Mouse (Mus musculus): Measurements from ENCODE around the gene Itprid1. TPM values are rescaled to one million over a fixed set of nuclear protein-coding genes. Genes with fewer than 3 reads are reported as not detected.

Gene Itprid1
- polyA plus RNA-seq, 2 experiments = not detected

- H3K27ac ChIP-seq = no peak overlapping the region
- TF ChIP-seq CTCF (IDR thresholded peaks at IDR 0.05; ENCODE audit: low read depth) = no peak
- no peak for TF ChIP-seq EP300 (IDR thresholded peaks at IDR 0.05; ENCODE audit: low read depth)
- H3K9me3 ChIP-seq (ENCODE audit: control insufficient read depth, low read length) = no peaks in the 10 kb centered on the region
- WGBS (ENCODE audit: insufficient replicate concordance) = 40% methylated on average over 3 of the region's 3 CpGs
- no peak overlapping the region for H3K4me3 ChIP-seq (ENCODE audit: insufficient read depth in 1 of 2, low read depth in 2 of 2, low read length in 2 of 2)
- no peaks in the 10 kb centered on the region for H3K27me3 ChIP-seq (ENCODE audit: control insufficient read depth, insufficient read depth, low read length)
- H3K4me2 ChIP-seq (ENCODE audit: low read depth) = no peak overlapping the region
- no peak overlapping the region for H3K9ac ChIP-seq (replicated peaks)
- no peaks in the 10 kb centered on the region for H3K4me1 ChIP-seq (replicated peaks; ENCODE audit: control insufficient read depth in 2 of 2, insufficient read depth in 2 of 2, low read length in 1 of 2)
- no peak for ATAC-seq (ENCODE audit: insufficient read depth)
- no peaks in the 10 kb centered on the region for H3K36me3 ChIP-seq (replicated peaks; ENCODE audit: control insufficient read depth, insufficient read depth, low read depth)
- DNase-seq (ENCODE audit: low read depth in 3 of 3, low spot score in 3 of 3) = no peak
Observed at GRCm38 (mm10) chr6:55808692-55809091, 28.0 kb upstream of the Itprid1 start.

- no peaks in the 10 kb centered on the region for H3K4me1 ChIP-seq (replicated peaks; ENCODE audit: control insufficient read depth in 2 of 2, insufficient read depth in 2 of 2, low read length in 1 of 2)
- no peaks in the 10 kb centered on the region for H3K27me3 ChIP-seq (ENCODE audit: control insufficient read depth, insufficient read depth, low read length)
- 34% methylated on average over 8 of the region's 8 CpGs for WGBS (ENCODE audit: insufficient replicate concordance)
- H3K9me3 ChIP-seq (ENCODE audit: control insufficient read depth, low read length) = no peaks in the 10 kb centered on the region
- TF ChIP-seq EP300 (IDR thresholded peaks at IDR 0.05; ENCODE audit: low read depth) (no peak), CTCF (IDR thresholded peaks at IDR 0.05; ENCODE audit: low read depth) (no peak)
- ATAC-seq (ENCODE audit: insufficient read depth) = no peak
- no peak for DNase-seq (ENCODE audit: low read depth in 3 of 3, low spot score in 3 of 3)
- H3K4me2 ChIP-seq (ENCODE audit: low read depth) = no peak overlapping the region
- H3K9ac ChIP-seq (replicated peaks) = no peak overlapping the region
- no peak overlapping the region for H3K27ac ChIP-seq
- no peak overlapping the region for H3K4me3 ChIP-seq (ENCODE audit: insufficient read depth in 1 of 2, low read depth in 2 of 2, low read length in 2 of 2)
- H3K36me3 ChIP-seq (replicated peaks; ENCODE audit: control insufficient read depth, insufficient read depth, low read depth) = no peaks in the 10 kb centered on the region
Observed at GRCm38 (mm10) chr6:55811153-55811552, 25.5 kb upstream of the Itprid1 start.

GRCm38 (mm10) chr6:55812353-55812752 lies 24.3 kb upstream of the Itprid1 start:
- ATAC-seq (ENCODE audit: insufficient read depth) (no peak), DNase-seq (ENCODE audit: low read depth in 3 of 3, low spot score in 3 of 3) (no peak)
- no peaks in the 10 kb centered on the region for H3K9me3 ChIP-seq (ENCODE audit: control insufficient read depth, low read length)
- H3K4me2 ChIP-seq (ENCODE audit: low read depth) = no peak overlapping the region
- H3K4me1 ChIP-seq (replicated peaks; ENCODE audit: control insufficient read depth in 2 of 2, insufficient read depth in 2 of 2, low read length in 1 of 2) = no peaks in the 10 kb centered on the region
- H3K9ac ChIP-seq (replicated peaks) = no peak overlapping the region
- WGBS (ENCODE audit: insufficient replicate concordance) = 49% methylated on average over 1 of the region's 1 CpGs
- H3K36me3 ChIP-seq (replicated peaks; ENCODE audit: control insufficient read depth, insufficient read depth, low read depth) = no peaks in the 10 kb centered on the region
- no peak for TF ChIP-seq EP300 (IDR thresholded peaks at IDR 0.05; ENCODE audit: low read depth)
- TF ChIP-seq CTCF (IDR thresholded peaks at IDR 0.05; ENCODE audit: low read depth) = peak; percentile 17; the same call in 1 of the 2 replicates
- no peak overlapping the region for H3K4me3 ChIP-seq (ENCODE audit: insufficient read depth in 1 of 2, low read depth in 2 of 2, low read length in 2 of 2)
- H3K27ac ChIP-seq = no peak overlapping the region
- no peaks in the 10 kb centered on the region for H3K27me3 ChIP-seq (ENCODE audit: control insufficient read depth, insufficient read depth, low read length)

GRCm38 (mm10) chr6:55814184-55814926 lies 22.3 kb upstream of the Itprid1 start:
- TF ChIP-seq EP300 (IDR thresholded peaks at IDR 0.05; ENCODE audit: low read depth) (no peak), CTCF (IDR thresholded peaks at IDR 0.05; ENCODE audit: low read depth) (no peak)
- H3K4me3 ChIP-seq (ENCODE audit: insufficient read depth in 1 of 2, low read depth in 2 of 2, low read length in 2 of 2) = no peak overlapping the region
- DNase-seq (ENCODE audit: low read depth in 3 of 3, low spot score in 3 of 3) = no peak
- no peaks in the 10 kb centered on the region for H3K4me1 ChIP-seq (replicated peaks; ENCODE audit: control insufficient read depth in 2 of 2, insufficient read depth in 2 of 2, low read length in 1 of 2)
- no peak overlapping the region for H3K9ac ChIP-seq (replicated peaks)
- H3K36me3 ChIP-seq (replicated peaks; ENCODE audit: control insufficient read depth, insufficient read depth, low read depth) = no peaks in the 10 kb centered on the region
- WGBS (ENCODE audit: insufficient replicate concordance) = 56% methylated on average over 12 of the region's 12 CpGs
- no peak overlapping the region for H3K27ac ChIP-seq
- ATAC-seq (ENCODE audit: insufficient read depth) = no peak
- no peak overlapping the region for H3K4me2 ChIP-seq (ENCODE audit: low read depth)
- no peaks in the 10 kb centered on the region for H3K27me3 ChIP-seq (ENCODE audit: control insufficient read depth, insufficient read depth, low read length)
- no peaks in the 10 kb centered on the region for H3K9me3 ChIP-seq (ENCODE audit: control insufficient read depth, low read length)

- TF ChIP-seq EP300 (IDR thresholded peaks at IDR 0.05; ENCODE audit: low read depth) (no peak), CTCF (IDR thresholded peaks at IDR 0.05; ENCODE audit: low read depth) (no peak)
- H3K9ac ChIP-seq (replicated peaks) = no peak overlapping the region
- ATAC-seq (ENCODE audit: insufficient read depth) = no peak
- no peak overlapping the region for H3K4me2 ChIP-seq (ENCODE audit: low read depth)
- H3K4me1 ChIP-seq (replicated peaks; ENCODE audit: control insufficient read depth in 2 of 2, insufficient read depth in 2 of 2, low read length in 1 of 2) = no peaks in the 10 kb centered on the region
- H3K27ac ChIP-seq = no peak overlapping the region
- no peaks in the 10 kb centered on the region for H3K9me3 ChIP-seq (ENCODE audit: control insufficient read depth, low read length)
- H3K4me3 ChIP-seq (ENCODE audit: insufficient read depth in 1 of 2, low read depth in 2 of 2, low read length in 2 of 2) = no peak overlapping the region
- no peak for DNase-seq (ENCODE audit: low read depth in 3 of 3, low spot score in 3 of 3)
- no peaks in the 10 kb centered on the region for H3K27me3 ChIP-seq (ENCODE audit: control insufficient read depth, insufficient read depth, low read length)
- no peaks in the 10 kb centered on the region for H3K36me3 ChIP-seq (replicated peaks; ENCODE audit: control insufficient read depth, insufficient read depth, low read depth)
- WGBS (ENCODE audit: insufficient replicate concordance) = 54% methylated on average over 5 of the region's 5 CpGs
Observed at GRCm38 (mm10) chr6:55816911-55817310, 19.8 kb upstream of the Itprid1 start.
